In the genomic region with DNA sequence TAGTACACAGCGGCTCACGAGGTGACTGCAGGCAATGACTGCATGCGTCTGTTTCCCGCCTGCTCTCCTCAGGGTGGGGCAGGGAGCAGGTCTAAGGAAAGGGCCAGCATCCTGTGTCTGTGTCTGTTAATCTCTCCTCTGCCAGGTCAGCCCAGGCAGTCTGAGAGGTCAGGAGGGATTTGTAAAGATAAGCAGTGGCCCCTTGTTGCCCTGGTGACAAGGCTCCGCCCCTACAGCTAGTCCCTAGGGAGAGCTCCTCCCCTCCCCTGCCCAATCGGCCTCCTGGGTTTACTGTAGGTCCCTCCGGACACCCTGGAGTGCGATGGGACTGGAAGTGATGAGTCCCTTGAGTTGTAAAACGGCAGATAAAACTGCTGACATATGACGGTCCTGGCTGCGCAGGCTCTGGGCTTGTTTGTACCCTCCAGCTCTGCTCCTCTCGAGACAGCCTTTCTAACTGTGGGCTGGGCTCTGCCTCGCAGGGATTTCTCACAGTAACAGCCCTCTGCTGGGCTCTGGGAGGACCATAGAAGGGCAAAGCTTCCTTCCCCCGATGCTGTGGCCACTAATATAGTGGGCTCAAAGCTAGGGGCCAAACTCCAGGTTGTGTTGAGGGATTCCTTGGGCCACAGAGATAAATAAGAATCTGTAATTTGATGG, we compare ENCODE assay signal across 8 mouse cellular contexts. TPM values are rescaled to one million over a fixed set of nuclear protein-coding genes. Genes with fewer than 3 reads are reported as not detected.
DNase-seq lines count a peak whose midpoint lies in the region; ATAC-seq lines count a peak whose summit lies in the region.

No protein-coding gene starts in this region.

- ATAC-seq in embryonic facial prominence, embryonic 11.5 days (replicated peaks; ENCODE audit: insufficient number of reproducible peaks, low FRiP score, low TSS enrichment, low read depth): 0 out of 2 replicates have a peak, but pooled peaks have one; percentile 8
- no peak for ATAC-seq in limb, embryonic 12.5 days (ENCODE audit: insufficient number of reproducible peaks, insufficient read depth, low FRiP score, low TSS enrichment, low read depth)
- ATAC-seq in midbrain, embryonic 13.5 days: 0 out of 2 replicates have a peak, but pooled peaks have one; percentile 8
- ATAC-seq in stomach, embryonic 16.5 days (ENCODE audit: insufficient read depth, low FRiP score): peak; percentile 59

- no peaks in the 10 kb centered on the region for H3K9me3 ChIP-seq in embryonic facial prominence, embryonic 11.5 days (replicated peaks; ENCODE audit: control insufficient read depth, low read length)
- no peaks in the 10 kb centered on the region for H3K9me3 ChIP-seq in limb, embryonic 12.5 days
- H3K9me3 ChIP-seq in midbrain, embryonic 13.5 days: no peaks in the 10 kb centered on the region
- H3K9me3 ChIP-seq in stomach, embryonic 16.5 days (replicated peaks; ENCODE audit: control insufficient read depth, low read length): no peaks in the 10 kb centered on the region

- peak overlapping the region; percentile 41; the same call in 1 of the 2 replicates for H3K27ac ChIP-seq in embryonic facial prominence, embryonic 11.5 days (replicated peaks; ENCODE audit: low read depth, low read length)
- H3K27ac ChIP-seq in limb, embryonic 12.5 days: 0 out of 2 replicates have a peak overlapping the region, but pooled peaks have one; percentile 12
- H3K27ac ChIP-seq in midbrain, embryonic 13.5 days: peak overlapping the region; percentile 63
- 0 out of 2 replicates have a peak overlapping the region, but pooled peaks have one; percentile 40 for H3K27ac ChIP-seq in stomach, embryonic 16.5 days (ENCODE audit: low read length)

- WGBS in embryonic facial prominence, embryonic 11.5 days: 2% methylated on average over 14 of the region's 14 CpGs
- WGBS in limb, embryonic 12.5 days: 4% methylated on average over 14 of the region's 14 CpGs
- 2% methylated on average over 14 of the region's 14 CpGs for WGBS in midbrain, embryonic 13.5 days
- WGBS in stomach, embryonic 16.5 days: 3% methylated on average over 14 of the region's 14 CpGs

- H3K36me3 ChIP-seq in embryonic facial prominence, embryonic 11.5 days (replicated peaks; ENCODE audit: control insufficient read depth, insufficient read depth, low read depth, low read length): no peaks in the 10 kb centered on the region
- no peaks in the 10 kb centered on the region for H3K36me3 ChIP-seq in limb, embryonic 12.5 days
- peaks cover 2% of the 10 kb centered on the region; the same call in 1 of the 2 replicates for H3K36me3 ChIP-seq in midbrain, embryonic 13.5 days
- no peaks in the 10 kb centered on the region for H3K36me3 ChIP-seq in stomach, embryonic 16.5 days (ENCODE audit: control insufficient read depth, insufficient read depth, low read length)

- H3K4me2 ChIP-seq in embryonic facial prominence, embryonic 11.5 days (ENCODE audit: low read depth, low read length): peak overlapping the region; percentile 23; the same call in 1 of the 2 replicates
- H3K4me2 ChIP-seq in limb, embryonic 12.5 days: peak overlapping the region; percentile 45
- H3K4me2 ChIP-seq in midbrain, embryonic 13.5 days (replicated peaks): peak overlapping the region; percentile 52
- H3K4me2 ChIP-seq in stomach, embryonic 16.5 days (ENCODE audit: low read depth, low read length): peak overlapping the region; percentile 50

- peak overlapping the region; percentile 32 for H3K9ac ChIP-seq in embryonic facial prominence, embryonic 11.5 days (replicated peaks; ENCODE audit: low read length)
- H3K9ac ChIP-seq in limb, embryonic 12.5 days (replicated peaks): no peak overlapping the region
- peak overlapping the region; percentile 37 for H3K9ac ChIP-seq in midbrain, embryonic 13.5 days (replicated peaks)
- H3K9ac ChIP-seq in stomach, embryonic 16.5 days (ENCODE audit: low read length): peak overlapping the region; percentile 59

- H3K27me3 ChIP-seq in embryonic facial prominence, embryonic 11.5 days (ENCODE audit: control insufficient read depth, insufficient read depth, low read length): no peaks in the 10 kb centered on the region; the same call in 1 of the 2 replicates
- peaks cover 36% of the 10 kb centered on the region for H3K27me3 ChIP-seq in limb, embryonic 12.5 days
- no peaks in the 10 kb centered on the region for H3K27me3 ChIP-seq in midbrain, embryonic 13.5 days
- H3K27me3 ChIP-seq in stomach, embryonic 16.5 days (ENCODE audit: control insufficient read depth, insufficient read depth, low read length): no peaks in the 10 kb centered on the region

- peak overlapping the region; percentile 8; the same call in 1 of the 2 replicates for H3K4me3 ChIP-seq in embryonic facial prominence, embryonic 11.5 days (ENCODE audit: low read depth, low read length)
- peak overlapping the region; percentile 19; the same call in 1 of the 2 replicates for H3K4me3 ChIP-seq in limb, embryonic 12.5 days (replicated peaks)
- peak overlapping the region; percentile 22 for H3K4me3 ChIP-seq in midbrain, embryonic 13.5 days (replicated peaks)
- peak overlapping the region; percentile 29 for H3K4me3 ChIP-seq in stomach, embryonic 16.5 days (replicated peaks; ENCODE audit: low read length)

- peaks cover 11% of the 10 kb centered on the region for H3K4me1 ChIP-seq in embryonic facial prominence, embryonic 11.5 days (ENCODE audit: control insufficient read depth, insufficient read depth, low read length)
- H3K4me1 ChIP-seq in limb, embryonic 12.5 days (replicated peaks): peaks cover 57% of the 10 kb centered on the region
- peaks cover 66% of the 10 kb centered on the region for H3K4me1 ChIP-seq in midbrain, embryonic 13.5 days (replicated peaks)
- H3K4me1 ChIP-seq in stomach, embryonic 16.5 days (ENCODE audit: control insufficient read depth, insufficient read depth, low read length): peaks cover 16% of the 10 kb centered on the region; the same call in 1 of the 2 replicates

- DNase-seq in ZHBTc4 (ENCODE audit: low read depth, low spot score): peak; percentile 92
- DNase-seq in embryonic facial prominence, embryonic 11.5 days (ENCODE audit: low spot score): peak; percentile 70
- peak; percentile 54 for DNase-seq in heart, postnatal 4 days
- no peak for DNase-seq in gastrocnemius, adult 18-20 months (ENCODE audit: low spot score)
- DNase-seq in cerebellum, adult 9-10 months: no peak

RNA-seq across cellular contexts. Expression of a gene that starts 4.4 kb away (rescaled TPM):
- 2.7 and 3.0 TPM in 2 replicates for polyA plus RNA-seq in embryonic facial prominence, embryonic 11.5 days (2014; fragmentation: Nextera tagmentation; extraction: Ambion mirVana)
- 1 to 10 TPM; 1.5 to 2.0 TPM for total RNA-seq in heart, postnatal 4 days (2021)
- polyA plus RNA-seq in limb, embryonic 12.5 days (2016; fragmentation: Nextera tagmentation; extraction: Ambion mirVana): 0.92 and 0.95 TPM in 2 replicates
- polyA plus RNA-seq in midbrain, embryonic 13.5 days (2015; fragmentation: Nextera tagmentation; extraction: Ambion mirVana): 8.5 and 10.3 TPM in 2 replicates
- 0.94 and 1.7 TPM in 2 replicates for polyA plus RNA-seq in stomach, embryonic 16.5 days (2015; fragmentation: Nextera tagmentation; extraction: Ambion mirVana)
- total RNA-seq in gastrocnemius, adult 18-20 months (2021): under 1 TPM in 1 of 2 experiments, not detected in 1; 0.05 TPM

Comparison
In these comparisons a context has a peak if more than half of its experiments do, and no peak if none do; other contexts are left out.
1. DNase-seq: peak in ZHBTc4 (single experiment), embryonic facial prominence, embryonic 11.5 days (single experiment) and heart, postnatal 4 days (single experiment); none in gastrocnemius, adult 18-20 months (single experiment) and cerebellum, adult 9-10 months (single experiment).
2. H3K27ac ChIP-seq: peak in every context shown above with its lines; median percentile 63 in midbrain, embryonic 13.5 days; 41 in embryonic facial prominence, embryonic 11.5 days; 40 in stomach, embryonic 16.5 days; 12 in limb, embryonic 12.5 days.
3. Peak in every context shown above with its lines, with median percentiles within 50 percentile points of each other: H3K4me2 ChIP-seq and H3K4me3 ChIP-seq.